Mouse (Mus musculus): ENCODE results near the gene Krtap2-4. TPM values are rescaled to one million over a fixed set of nuclear protein-coding genes. Genes with fewer than 3 reads are reported as not detected.
"Not testable (repeated sequence)": the region's sequence is repeated elsewhere in the genome, so short reads cannot be mapped to it uniquely, and the experiment has no call there.

Gene Krtap2-4
- polyA plus RNA-seq, 1 experiment from 2014 or later: not detected

- H3K27me3 ChIP-seq: no peaks in the 10 kb centered on the region
- H3K4me2 ChIP-seq: no peak overlapping the region
- ATAC-seq (ENCODE audit: low read depth) (no peak), DNase-seq (no peak)
- no peak overlapping the region for H3K9ac ChIP-seq
- WGBS (ENCODE audit: insufficient replicate concordance): 44% methylated on average over 2 of the region's 2 CpGs
- no peak overlapping the region for H3K4me3 ChIP-seq (replicated peaks)
- H3K9me3 ChIP-seq (replicated peaks): no peaks in the 10 kb centered on the region
- no peaks in the 10 kb centered on the region for H3K36me3 ChIP-seq
- H3K4me1 ChIP-seq (replicated peaks): no peaks in the 10 kb centered on the region
- H3K27ac ChIP-seq: no peak overlapping the region
These were observed 18.6 kb upstream of the Krtap2-4 start for GRCm38 (mm10) chr11:99633293-99633692.

GRCm38 (mm10) chr11:99630890-99631289 is 16.2 kb upstream of the Krtap2-4 start:
- DNase-seq (no peak), ATAC-seq (ENCODE audit: low read depth) (no peak)
- Histone ChIP-seq H3K27me3 (no peaks in the 10 kb centered on the region), H3K4me1 (replicated peaks) (no peaks in the 10 kb centered on the region), H3K9me3 (replicated peaks) (no peaks in the 10 kb centered on the region), H3K9ac (no peak overlapping the region), H3K4me2 (no peak overlapping the region), H3K27ac (no peak overlapping the region), H3K36me3 (no peaks in the 10 kb centered on the region), H3K4me3 (replicated peaks) (no peak overlapping the region)
- WGBS (ENCODE audit: insufficient replicate concordance): 50% methylated on average over 3 of the region's 3 CpGs

GRCm38 (mm10) chr11:99628138-99628537 is 13.5 kb upstream of the Krtap2-4 start, which contains the start of gene Krtap4-1:
Krtap4-1 (minus strand) TSS chr11:99628238.
- DNase-seq (no peak), ATAC-seq (ENCODE audit: low read depth) (no peak)
- Histone ChIP-seq H3K4me2 (no peak within 1 kb of the TSS), H3K27ac (no peak within 1 kb of the TSS), H3K36me3 (no peaks in the 10 kb centered on the region), H3K27me3 (no peaks in the 10 kb centered on the region), H3K9ac (no peak within 1 kb of the TSS), H3K4me1 (replicated peaks) (no peaks in the 10 kb centered on the region), H3K9me3 (replicated peaks) (no peaks in the 10 kb centered on the region), H3K4me3 (replicated peaks) (no peak within 1 kb of the TSS)
- WGBS (ENCODE audit: insufficient replicate concordance): 62% methylated on average over 4 of the region's 4 CpGs

- H3K9me3 ChIP-seq (replicated peaks): no peaks in the 10 kb centered on the region
- ATAC-seq (ENCODE audit: low read depth) (no peak), DNase-seq (no peak)
- WGBS (ENCODE audit: insufficient replicate concordance): 57% methylated on average over 2 of the region's 2 CpGs
- no peak within 1 kb of the TSS for H3K4me3 ChIP-seq (replicated peaks)
- H3K9ac ChIP-seq: no peak within 1 kb of the TSS
- no peaks in the 10 kb centered on the region for H3K27me3 ChIP-seq
- no peak within 1 kb of the TSS for H3K27ac ChIP-seq
- H3K4me2 ChIP-seq: no peak within 1 kb of the TSS
- no peaks in the 10 kb centered on the region for H3K36me3 ChIP-seq
- no peaks in the 10 kb centered on the region for H3K4me1 ChIP-seq (replicated peaks)
These were observed 5.7 kb upstream of the Krtap2-4 start, which contains the start of gene Gm11562 for GRCm38 (mm10) chr11:99620335-99620734. Gm11562 (minus strand) TSS chr11:99620435.

GRCm38 (mm10) chr11:99610089-99610488 is 4.6 kb downstream of the Krtap2-4 start, which contains the start of gene Gm11937:
Gm11937 (minus strand) TSS chr11:99610189.
- not testable (repeated sequence) for H3K27ac ChIP-seq; H3K4me2 ChIP-seq; ATAC-seq (ENCODE audit: low read depth); H3K36me3 ChIP-seq; H3K9me3 ChIP-seq (replicated peaks); H3K9ac ChIP-seq; H3K4me1 ChIP-seq (replicated peaks); H3K4me3 ChIP-seq (replicated peaks); DNase-seq; H3K27me3 ChIP-seq
- 48% methylated on average over 1 of the region's 2 CpGs for WGBS (ENCODE audit: insufficient replicate concordance)

- H3K4me1 ChIP-seq (replicated peaks): no peaks in the 10 kb centered on the region
- no peak overlapping the region for H3K9ac ChIP-seq
- ATAC-seq (ENCODE audit: low read depth): no peak
- no peaks in the 10 kb centered on the region for H3K27me3 ChIP-seq
- H3K27ac ChIP-seq: no peak overlapping the region
- no peak for DNase-seq
- no peaks in the 10 kb centered on the region for H3K9me3 ChIP-seq (replicated peaks)
- WGBS (ENCODE audit: insufficient replicate concordance): 43% methylated on average over 1 of the region's 1 CpGs
- H3K4me3 ChIP-seq (replicated peaks): no peak overlapping the region
- H3K4me2 ChIP-seq: no peak overlapping the region
- H3K36me3 ChIP-seq: no peaks in the 10 kb centered on the region
These were observed 5.5 kb downstream of the Krtap2-4 start for GRCm38 (mm10) chr11:99609126-99609525.

- 35% methylated on average over 1 of the region's 1 CpGs for WGBS (ENCODE audit: insufficient replicate concordance)
- not testable (repeated sequence) for H3K9me3 ChIP-seq (replicated peaks); H3K9ac ChIP-seq; H3K27me3 ChIP-seq; H3K36me3 ChIP-seq; H3K4me1 ChIP-seq (replicated peaks); ATAC-seq (ENCODE audit: low read depth); DNase-seq; H3K4me2 ChIP-seq; H3K27ac ChIP-seq; H3K4me3 ChIP-seq (replicated peaks)
These were observed 11.4 kb downstream of the Krtap2-4 start, which contains the start of gene Gm11938 for GRCm38 (mm10) chr11:99603208-99603607. Gm11938 (minus strand) TSS chr11:99603308.

GRCm38 (mm10) chr11:99597742-99598141 is 16.9 kb downstream of the Krtap2-4 start, which contains the start of gene Krtap9-3:
Krtap9-3 (minus strand) TSS chr11:99598105.
- WGBS (ENCODE audit: insufficient replicate concordance): 67% methylated on average over 6 of the region's 6 CpGs
- H3K9me3 ChIP-seq (replicated peaks); H3K4me1 ChIP-seq (replicated peaks); H3K4me2 ChIP-seq; DNase-seq; H3K27me3 ChIP-seq; H3K27ac ChIP-seq; H3K9ac ChIP-seq; H3K4me3 ChIP-seq (replicated peaks); H3K36me3 ChIP-seq; ATAC-seq (ENCODE audit: low read depth): not testable (repeated sequence)

- Histone ChIP-seq H3K4me1 (replicated peaks) (no peaks in the 10 kb centered on the region), H3K9me3 (replicated peaks) (no peaks in the 10 kb centered on the region), H3K36me3 (no peaks in the 10 kb centered on the region), H3K9ac (no peak within 1 kb of the TSS), H3K4me2 (no peak within 1 kb of the TSS), H3K27me3 (no peaks in the 10 kb centered on the region), H3K27ac (no peak within 1 kb of the TSS), H3K4me3 (replicated peaks) (no peak within 1 kb of the TSS)
- 75% methylated on average over 6 of the region's 6 CpGs for WGBS (ENCODE audit: insufficient replicate concordance)
- no peak for DNase-seq
- no peak for ATAC-seq (ENCODE audit: low read depth)
These were observed 23.7 kb downstream of the Krtap2-4 start, which contains the start of gene Krtap1-3 for GRCm38 (mm10) chr11:99590981-99591380. Krtap1-3 (minus strand) TSS chr11:99591339.

GRCm38 (mm10) chr11:99585096-99585495 is 29.6 kb downstream of the Krtap2-4 start:
- Histone ChIP-seq H3K27me3 (no peaks in the 10 kb centered on the region), H3K9me3 (replicated peaks) (no peaks in the 10 kb centered on the region), H3K36me3 (no peaks in the 10 kb centered on the region), H3K4me1 (replicated peaks) (no peaks in the 10 kb centered on the region), H3K27ac (no peak overlapping the region), H3K4me2 (no peak overlapping the region), H3K4me3 (replicated peaks) (no peak overlapping the region), H3K9ac (no peak overlapping the region)
- ATAC-seq (ENCODE audit: low read depth): no peak
- WGBS (ENCODE audit: insufficient replicate concordance): 74% methylated on average over 7 of the region's 7 CpGs
- no peak for DNase-seq

- Histone ChIP-seq H3K9me3 (replicated peaks) (no peaks in the 10 kb centered on the region), H3K27me3 (no peaks in the 10 kb centered on the region), H3K36me3 (no peaks in the 10 kb centered on the region), H3K4me2 (no peak within 1 kb of the TSS), H3K9ac (no peak within 1 kb of the TSS), H3K27ac (no peak within 1 kb of the TSS), H3K4me3 (replicated peaks) (no peak within 1 kb of the TSS), H3K4me1 (replicated peaks) (no peaks in the 10 kb centered on the region)
- ATAC-seq (ENCODE audit: low read depth) (no peak), DNase-seq (no peak)
- 62% methylated on average over 5 of the region's 5 CpGs for WGBS (ENCODE audit: insufficient replicate concordance)
These were observed 31.4 kb downstream of the Krtap2-4 start, which contains the start of gene Krtap1-4 for GRCm38 (mm10) chr11:99583245-99583704. Krtap1-4 (minus strand) TSS chr11:99583654.

- Histone ChIP-seq H3K4me1 (replicated peaks) (no peaks in the 10 kb centered on the region), H3K36me3 (no peaks in the 10 kb centered on the region), H3K4me3 (replicated peaks) (no peak overlapping the region), H3K27me3 (no peaks in the 10 kb centered on the region), H3K9me3 (replicated peaks) (no peaks in the 10 kb centered on the region), H3K4me2 (no peak overlapping the region), H3K27ac (no peak overlapping the region), H3K9ac (no peak overlapping the region)
- DNase-seq: no peak
- 63% methylated on average over 6 of the region's 6 CpGs for WGBS (ENCODE audit: insufficient replicate concordance)
- ATAC-seq (ENCODE audit: low read depth): no peak
These were observed 33.1 kb downstream of the Krtap2-4 start for GRCm38 (mm10) chr11:99581564-99581963.

Measured in liver, embryonic 13.5 days (tissue).